Mouse (Mus musculus) R1 (cell line): ENCODE data around the gene Mrpl28.
A peak's percentile ranks its signal among the peaks of the same experiment; 100 is the strongest.

Experiments used
- DNase-seq: peaks from one replicate; pipeline ENCODE4 v3.0.0-alpha.2; 2018; ENCODE audit warnings: low read depth, low spot score

Gene Mrpl28

GRCm38 (mm10) chr17:26115956-26116487 is 7.3 kb upstream of the Mrpl28 start:
- no peak for DNase-seq

DNA sequence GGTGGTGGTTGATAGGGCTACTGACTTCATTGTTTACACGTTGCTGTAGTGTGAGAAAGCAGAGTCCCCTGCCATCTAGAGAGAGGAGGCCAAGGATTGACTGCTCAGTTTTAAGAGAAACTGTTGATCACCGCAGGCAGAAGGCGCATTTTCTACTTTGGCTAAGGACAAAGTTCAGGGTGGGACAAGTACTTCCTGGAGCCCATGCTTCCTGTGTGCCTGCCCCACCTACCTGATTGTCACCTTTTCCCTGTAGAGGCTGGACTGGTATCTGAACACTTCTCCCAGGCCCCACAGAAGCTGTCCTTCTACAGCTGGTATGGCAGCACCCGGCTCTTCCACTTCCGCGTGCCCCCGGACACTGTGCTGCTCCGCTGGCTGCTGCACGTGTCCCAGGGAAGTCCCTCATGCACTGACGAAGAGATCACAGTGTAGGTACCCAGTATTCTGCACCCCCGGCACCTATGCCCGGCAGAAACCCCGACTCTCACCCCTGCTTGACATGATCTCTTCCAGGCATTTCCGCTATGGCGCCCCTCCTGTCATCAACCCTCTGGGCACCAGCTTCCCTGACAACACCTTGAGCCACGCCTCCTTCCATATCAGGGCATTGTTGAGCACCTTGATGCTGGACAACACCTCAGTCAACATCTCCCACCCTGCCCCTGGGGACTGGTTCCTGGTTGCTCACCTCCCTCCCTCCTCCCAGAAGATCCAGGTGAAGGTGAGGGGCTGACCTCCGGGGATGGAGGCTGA is 6.6 kb upstream of the Mrpl28 start:
- DNase-seq = no peak

GRCm38 (mm10) chr17:26119766-26120710 is 3.3 kb upstream of the Mrpl28 start:
- DNase-seq = peak; percentile 65

- no peak for DNase-seq
Measured at GRCm38 (mm10) chr17:26122431-26123140, 714 bp upstream of the Mrpl28 start.

DNA sequence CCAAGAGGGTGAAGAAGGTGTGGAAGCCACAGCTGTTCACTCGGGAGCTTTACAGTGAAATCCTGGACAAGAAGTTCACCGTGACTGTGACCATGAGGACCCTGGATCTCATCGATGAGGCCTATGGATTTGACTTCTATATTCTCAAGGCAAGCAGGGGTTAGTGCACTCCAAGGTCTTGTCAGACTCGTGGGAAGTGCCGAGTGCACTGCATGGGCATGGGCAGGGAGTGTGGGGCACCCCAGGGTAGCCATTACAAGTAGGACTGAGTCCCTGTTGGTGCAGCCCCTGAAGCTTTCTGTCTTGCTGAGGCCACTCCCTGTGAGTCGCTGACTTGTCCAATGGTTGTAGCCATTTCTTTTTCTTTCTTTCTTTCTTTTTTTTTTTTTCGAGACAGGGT is 1.3 kb downstream of the Mrpl28 start:
- no peak for DNase-seq

GRCm38 (mm10) chr17:26125226-26125625 is 1.9 kb downstream of the Mrpl28 start:
- DNase-seq = no peak

GRCm38 (mm10) chr17:26131062-26131732 is 7.9 kb downstream of the Mrpl28 start:
- DNase-seq = peak; percentile 74

- DNase-seq = no peak
Measured at GRCm38 (mm10) chr17:26131856-26132853, 8.9 kb downstream of the Mrpl28 start.

- no peak for DNase-seq
Measured at GRCm38 (mm10) chr17:26137106-26137750, 13.9 kb downstream of the Mrpl28 start.

- DNase-seq = no peak
Measured at GRCm38 (mm10) chr17:26137751-26138130, 14.4 kb downstream of the Mrpl28 start.

DNA sequence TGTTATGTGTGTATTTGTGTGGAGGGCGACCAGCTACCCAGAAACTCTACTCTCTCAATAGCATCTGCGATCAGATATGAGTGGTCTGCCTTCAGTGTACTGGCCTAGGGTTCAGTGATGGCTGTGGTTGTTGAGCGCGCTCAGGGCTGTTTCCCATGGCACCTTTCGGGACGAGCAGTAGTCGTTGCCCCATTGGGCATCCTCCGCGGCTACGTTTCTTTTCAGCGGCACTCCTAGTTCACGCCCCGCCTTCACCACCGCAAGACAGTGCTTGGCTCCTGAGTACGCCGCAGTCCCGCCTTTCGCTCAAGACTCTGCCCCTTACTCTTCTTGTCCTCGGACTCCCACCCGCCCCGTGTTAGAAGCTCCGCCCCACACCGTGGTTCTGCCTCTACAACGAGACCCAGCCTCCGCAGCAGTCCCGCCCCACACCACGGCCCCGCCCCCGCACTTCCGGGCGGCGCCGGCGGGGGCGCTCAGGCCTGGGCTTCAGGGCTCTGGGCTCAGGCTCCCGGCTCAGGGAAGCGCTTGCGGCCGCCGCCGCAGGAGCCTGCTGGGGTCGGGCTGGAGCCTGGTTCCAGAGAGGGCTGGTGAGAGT is 15.0 kb downstream of the Mrpl28 start, which contains the start of gene Axin1:
Gene Axin1 (plus strand): TSS at position 450 of the 598 bp plus-strand sequence.
- peak; percentile 100 for DNase-seq

DNA sequence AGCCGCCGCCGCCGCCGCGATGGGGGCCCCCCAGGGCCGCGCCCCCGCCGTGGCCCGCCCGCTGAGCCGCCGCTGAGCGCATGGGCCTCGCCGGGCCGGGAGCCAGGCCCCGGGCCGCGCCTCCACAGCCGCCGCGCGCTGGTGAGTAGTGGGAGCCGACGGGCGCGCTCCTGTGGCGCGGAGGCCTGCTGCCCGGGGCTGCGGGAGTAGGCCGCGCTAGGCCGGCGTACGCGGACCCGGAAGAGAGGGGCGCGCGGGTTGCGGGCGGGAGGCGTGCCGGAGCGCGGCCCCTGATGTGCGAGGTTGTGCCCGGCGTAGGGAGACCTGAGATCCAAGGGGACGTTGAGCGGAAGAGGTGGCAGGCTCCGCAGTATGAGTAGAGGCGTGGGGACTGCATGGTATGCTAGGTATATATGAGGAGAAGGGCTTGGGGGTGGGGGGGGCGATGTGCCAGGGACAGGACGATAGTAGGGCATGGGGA is 15.6 kb downstream of the Mrpl28 start:
- DNase-seq = peak; percentile 59

- no peak for DNase-seq
Measured at GRCm38 (mm10) chr17:26142796-26143195, 19.5 kb downstream of the Mrpl28 start.

GRCm38 (mm10) chr17:26143386-26143785 is 20.1 kb downstream of the Mrpl28 start:
- DNase-seq = no peak

GRCm38 (mm10) chr17:26149056-26149455 is 25.8 kb downstream of the Mrpl28 start:
- DNase-seq = peak; percentile 66

- DNase-seq = no peak
Measured at GRCm38 (mm10) chr17:26151886-26152630, 28.8 kb downstream of the Mrpl28 start.

- no peak for DNase-seq
Measured at GRCm38 (mm10) chr17:26162736-26163135, 39.4 kb downstream of the Mrpl28 start.

- no peak for DNase-seq
Measured at GRCm38 (mm10) chr17:26168039-26168438, 44.7 kb downstream of the Mrpl28 start.
